Mouse (Mus musculus): ENCODE data around the gene Arhgap18.

Gene Arhgap18

GRCm38 (mm10) chr10:26752929-26753567 is at the start of gene Arhgap18:
Gene Arhgap18 (plus strand): TSS chr10:26753421.
- DNase-seq (ENCODE audit: low read depth in 2 of 2, low spot score in 2 of 2), result no peak

GRCm38 (mm10) chr10:26710458-26711011 is 42.7 kb upstream of the Arhgap18 start:
- no peak for DNase-seq (ENCODE audit: low read depth in 2 of 2, low spot score in 2 of 2)

GRCm38 (mm10) chr10:26711068-26711467 is 42.2 kb upstream of the Arhgap18 start:
- peak in 1 of 2 experiments; percentile 16 for DNase-seq (ENCODE audit: low read depth in 2 of 2, low spot score in 2 of 2)

GRCm38 (mm10) chr10:26713986-26714385 is 39.2 kb upstream of the Arhgap18 start:
- no peak for DNase-seq (ENCODE audit: low read depth in 2 of 2, low spot score in 2 of 2)

- no peak for DNase-seq (ENCODE audit: low read depth in 2 of 2, low spot score in 2 of 2)
These were observed 28.5 kb upstream of the Arhgap18 start for GRCm38 (mm10) chr10:26724704-26725103.

GRCm38 (mm10) chr10:26725255-26725654 is 28.0 kb upstream of the Arhgap18 start:
- no peak for DNase-seq (ENCODE audit: low read depth in 2 of 2, low spot score in 2 of 2)

- no peak for DNase-seq (ENCODE audit: low read depth in 2 of 2, low spot score in 2 of 2)
These were observed 2.4 kb upstream of the Arhgap18 start for GRCm38 (mm10) chr10:26750827-26751226.

GRCm38 (mm10) chr10:26752064-26752928 is 925 bp upstream of the Arhgap18 start:
- DNase-seq (ENCODE audit: low read depth in 2 of 2, low spot score in 2 of 2), result peak; percentile 16 to 28

GRCm38 (mm10) chr10:26754006-26754405 is 785 bp downstream of the Arhgap18 start:
- DNase-seq (ENCODE audit: low read depth in 2 of 2, low spot score in 2 of 2), result no peak

GRCm38 (mm10) chr10:26757231-26757630 is 4.0 kb downstream of the Arhgap18 start:
- DNase-seq (ENCODE audit: low read depth in 2 of 2, low spot score in 2 of 2), result no peak

GRCm38 (mm10) chr10:26759469-26759868 is 6.2 kb downstream of the Arhgap18 start:
- DNase-seq (ENCODE audit: low read depth in 2 of 2, low spot score in 2 of 2), result no peak

- no peak for DNase-seq (ENCODE audit: low read depth in 2 of 2, low spot score in 2 of 2)
These were observed 7.9 kb downstream of the Arhgap18 start for GRCm38 (mm10) chr10:26761103-26761502.

- DNase-seq (ENCODE audit: low read depth in 2 of 2, low spot score in 2 of 2), result no peak
These were observed 9.0 kb downstream of the Arhgap18 start for GRCm38 (mm10) chr10:26761991-26762903.

- no peak for DNase-seq (ENCODE audit: low read depth in 2 of 2, low spot score in 2 of 2)
These were observed 14.0 kb downstream of the Arhgap18 start for GRCm38 (mm10) chr10:26767196-26767595.

GRCm38 (mm10) chr10:26768943-26769342 is 15.7 kb downstream of the Arhgap18 start:
- DNase-seq (ENCODE audit: low read depth in 2 of 2, low spot score in 2 of 2), result no peak

GRCm38 (mm10) chr10:26770035-26770434 is 16.8 kb downstream of the Arhgap18 start:
- DNase-seq (ENCODE audit: low read depth in 2 of 2, low spot score in 2 of 2), result no peak

GRCm38 (mm10) chr10:26771938-26772623 is 18.9 kb downstream of the Arhgap18 start:
- peak; percentile 36 to 46 for DNase-seq (ENCODE audit: low read depth in 2 of 2, low spot score in 2 of 2)

GRCm38 (mm10) chr10:26772624-26773540 is 19.7 kb downstream of the Arhgap18 start:
- DNase-seq (ENCODE audit: low read depth in 2 of 2, low spot score in 2 of 2), result no peak

- no peak for DNase-seq (ENCODE audit: low read depth in 2 of 2, low spot score in 2 of 2)
These were observed 20.3 kb downstream of the Arhgap18 start for GRCm38 (mm10) chr10:26773541-26773940.

All from CD8-positive naive resting alpha-beta T cell, adult 2 months (primary cell).